Comparison of ENCODE assay signal across 10 mouse cellular contexts in genomic region chr4:125534449-125534848, GRCm38 (mm10). TPM values are rescaled to one million over a fixed set of nuclear protein-coding genes. Genes with fewer than 3 reads are reported as not detected.
A peak's percentile ranks its signal among the peaks of the same experiment; 100 is the strongest.
DNase-seq lines count a peak whose midpoint lies in the region; ATAC-seq lines count a peak whose summit lies in the region.
"Had no signal": no experiment of that assay in that cellular context is flagged by ENCODE, and none has a peak within 500 bp of the region (broad histone marks: within the 10 kb centered on the region; RNA-seq: fewer than 3 reads in every experiment).

No protein-coding gene starts in this region.

- no peaks in the 10 kb centered on the region for H3K9me3 ChIP-seq in hindbrain, embryonic 14.5 days (ENCODE audit: control insufficient read depth, low read length)
- H3K9me3 ChIP-seq in neural tube, embryonic 13.5 days = no peaks in the 10 kb centered on the region

- no peaks in the 10 kb centered on the region for H3K27me3 ChIP-seq in hindbrain, embryonic 14.5 days (ENCODE audit: control insufficient read depth, insufficient read depth, low read length)
- H3K27me3 ChIP-seq in neural tube, embryonic 13.5 days = peaks cover 78% of the 10 kb centered on the region

- no peaks in the 10 kb centered on the region for H3K36me3 ChIP-seq in hindbrain, embryonic 14.5 days (replicated peaks; ENCODE audit: control insufficient read depth, insufficient read depth)
- no peaks in the 10 kb centered on the region for H3K36me3 ChIP-seq in neural tube, embryonic 13.5 days

- no peak overlapping the region for H3K4me2 ChIP-seq in hindbrain, embryonic 14.5 days (replicated peaks)
- no peak overlapping the region for H3K4me2 ChIP-seq in neural tube, embryonic 13.5 days
- H3K4me2 ChIP-seq: lung, embryonic 14.5 days had no signal

- no peak overlapping the region for H3K4me3 ChIP-seq in hindbrain, embryonic 14.5 days (replicated peaks; ENCODE audit: low read length)
- no peak overlapping the region for H3K4me3 ChIP-seq in neural tube, embryonic 13.5 days

- WGBS in hindbrain, embryonic 14.5 days = under 1% methylated on average over 8 of the region's 8 CpGs
- WGBS in neural tube, embryonic 13.5 days = 2% methylated on average over 8 of the region's 8 CpGs

- H3K27ac ChIP-seq in hindbrain, embryonic 14.5 days = peak overlapping the region; percentile 14; the same call in 1 of the 2 replicates
- 0 out of 2 replicates have a peak overlapping the region, but pooled peaks have one; percentile 42 for H3K27ac ChIP-seq in neural tube, embryonic 13.5 days (replicated peaks)
- H3K27ac ChIP-seq: kidney, postnatal 0 days had no signal

- H3K9ac ChIP-seq in hindbrain, embryonic 14.5 days = no peak overlapping the region
- H3K9ac ChIP-seq in neural tube, embryonic 13.5 days = no peak overlapping the region
- H3K9ac ChIP-seq: lung, embryonic 14.5 days had no signal

- peak; percentile 43; the same call in 1 of the 2 replicates for ATAC-seq in hindbrain, embryonic 14.5 days (ENCODE audit: low FRiP score)
- ATAC-seq in neural tube, embryonic 13.5 days (ENCODE audit: low read depth) = peak; percentile 41

- DNase-seq in adrenal gland, postnatal 14 days = peak; percentile 66
- DNase-seq in embryo, embryonic 10 days (ENCODE audit: low spot score) = peak; percentile 60
- no peak for DNase-seq in hindbrain, embryonic 14.5 days (ENCODE audit: low spot score)
- no peak for DNase-seq in frontal cortex, postnatal 25 days (ENCODE audit: low spot score in 2 of 2)
- DNase-seq in lung, postnatal 10 days = no peak
- no peak for DNase-seq in layer of hippocampus, postnatal 14 days (ENCODE audit: low spot score in 2 of 2)
- DNase-seq: lung, embryonic 14.5 days; thymus, adult 2 months had no signal

- peaks cover 12% of the 10 kb centered on the region for H3K4me1 ChIP-seq in hindbrain, embryonic 14.5 days (replicated peaks; ENCODE audit: control insufficient read depth, insufficient read depth, low read length)
- H3K4me1 ChIP-seq in neural tube, embryonic 13.5 days (replicated peaks) = peaks cover 38% of the 10 kb centered on the region

RNA-seq across cellular contexts. Expression of gene Grik3, which starts 43.9 kb away (rescaled TPM):
- 0.30 and 0.64 TPM in 2 replicates for total RNA-seq in adrenal gland, postnatal 14 days (2021)
- 5.9 and 6.0 TPM in 2 replicates for polyA plus RNA-seq in hindbrain, embryonic 14.5 days (2014; fragmentation: Nextera tagmentation; extraction: Ambion mirVana)
- polyA plus RNA-seq in neural tube, embryonic 13.5 days (2015; fragmentation: Nextera tagmentation; extraction: Ambion mirVana) = 3.5 and 4.1 TPM in 2 replicates
- 10 to 100 TPM; 19.4 to 24.6 TPM for total RNA-seq in layer of hippocampus, postnatal 14 days (2021)
- polyA plus RNA-seq: lung, embryonic 14.5 days had no signal

Comparison
In these comparisons a context has a peak if more than half of its experiments do, and no peak if none do; other contexts are left out.
1. DNase-seq: peak in adrenal gland, postnatal 14 days (single experiment) and embryo, embryonic 10 days (single experiment); none in hindbrain, embryonic 14.5 days (single experiment), frontal cortex, postnatal 25 days (0 of 2), lung, postnatal 10 days (single experiment) and layer of hippocampus, postnatal 14 days (0 of 2).
2. RNA of gene Grik3, which starts 43.9 kb away (total RNA-seq): 19.4 to 24.6 TPM in layer of hippocampus, postnatal 14 days; 0.30 to 0.64 TPM in adrenal gland, postnatal 14 days; every median in the first group is over 10 times any median in the second.